Mouse (Mus musculus) liver, embryonic 14.5 days (tissue): ENCODE results near the gene Hoxa13.

ENCODE experiments used
- CTCF ChIP-seq: IDR thresholded peaks from 2 replicates; pipeline ENCODE4 v1.5.1; 2016; ENCODE audit warnings: antibody characterized with exemption, low read depth, control low read depth
- EP300 ChIP-seq: IDR thresholded peaks from 2 replicates; pipeline ENCODE4 v1.6.1; 2016; ENCODE audit warnings: antibody characterized with exemption, low read depth

DNA sequence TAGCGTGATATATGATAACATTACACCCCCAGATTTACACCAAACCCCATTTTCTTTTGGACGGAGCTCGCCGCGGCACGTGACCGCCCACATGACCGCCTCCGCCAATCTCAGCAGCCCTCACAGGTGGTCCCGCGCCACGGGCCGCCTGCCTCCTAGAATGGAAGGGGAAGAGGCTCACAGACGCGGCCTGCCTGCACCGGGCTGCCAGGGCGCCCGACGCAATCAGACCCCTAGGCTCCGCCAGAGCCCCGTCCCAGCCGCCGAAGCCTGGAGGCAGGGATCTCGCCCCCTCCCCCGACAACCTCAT is 43.3 kb downstream of the Hoxa13 start:
- TF ChIP-seq CTCF: no peak
- no peak for TF ChIP-seq EP300
